Mouse (Mus musculus) left cerebral cortex, postnatal 10 days (tissue): ENCODE measurements around the gene Cep85l. TPM values are rescaled to one million over a fixed set of nuclear protein-coding genes. Genes with fewer than 3 reads are reported as not detected.

Experiments used
- DNase-seq, 2 experiments: peaks; one replicate each; pipeline ENCODE4 v3.0.0; 2021 to 2022; ENCODE audit warnings: low spot score in 2 of 2, mixed read lengths in 1 of 2; ENCODE audit errors: extremely low spot score in 1 of 2
- intact Hi-C: fragments of 180-260 bp; cut with DNase I; formaldehyde crosslinking; loops from one replicate; pipeline ENCODE4 v1.15.1; 2025
- total RNA-seq, 2 experiments: library from RNA; stranded (reverse); gene quantifications; 2 replicates each; pipeline ENCODE4 v1.2.3; 2021

The Cep85l gene
- total RNA-seq, 2 experiments from 2014 or later: 16.8 to 17.8 TPM

- no peak for DNase-seq
- intact Hi-C loops: no loop called here
These were observed 107.5 kb downstream of the Cep85l start for GRCm38 (mm10) chr10:53272228-53272627.

- DNase-seq: no peak
- intact Hi-C loops: no loop called here
These were observed 117.7 kb downstream of the Cep85l start for GRCm38 (mm10) chr10:53262021-53262420.

- intact Hi-C loops: no loop called here
- no peak for DNase-seq
These were observed 144.4 kb downstream of the Cep85l start for GRCm38 (mm10) chr10:53235381-53235780.

GRCm38 (mm10) chr10:53234683-53235082 lies 145.1 kb downstream of the Cep85l start:
- intact Hi-C loops: no loop called here
- DNase-seq: no peak

GRCm38 (mm10) chr10:53234086-53234613 lies 145.6 kb downstream of the Cep85l start:
- DNase-seq: no peak

GRCm38 (mm10) chr10:53230809-53231208 lies 148.9 kb downstream of the Cep85l start:
- no peak for DNase-seq
- intact Hi-C loops: no loop called here

More at GRCm38 (mm10) chr10:53234086-53234613, 145.6 kb downstream of the Cep85l start:
- intact Hi-C loops: no loop called here

- no peak for DNase-seq
- intact Hi-C loops: no loop called here
These were observed 150.6 kb downstream of the Cep85l start for GRCm38 (mm10) chr10:53229190-53229589.

Other genes with a start within 250 kb of the Cep85l start
- gene Pln, start 42.3 kb downstream of the Cep85l start, total RNA-seq: 1 to 10 TPM; 1.1 to 3.1 TPM
- gene Asf1a, start 216.8 kb upstream of the Cep85l start, total RNA-seq: 10 to 100 TPM; 23.4 TPM